Mouse (Mus musculus): Measurements from ENCODE around the gene Ttc41.

Gene Ttc41

GRCm38 (mm10) chr10:86778398-86779116, 72.9 kb downstream of the Ttc41 start, which contains the start of gene Nt5dc3:
TSS of gene Nt5dc3 (plus strand) at chr10:86779005.
- in situ Hi-C loops (cut with MboI; ENCODE audit: low pct_unique_long_range_greater_than_20kb in 1 of 2, low sequenced_read_pairs in 2 of 2, unreplicated experiment in 1 of 2): no loop called here

DNA sequence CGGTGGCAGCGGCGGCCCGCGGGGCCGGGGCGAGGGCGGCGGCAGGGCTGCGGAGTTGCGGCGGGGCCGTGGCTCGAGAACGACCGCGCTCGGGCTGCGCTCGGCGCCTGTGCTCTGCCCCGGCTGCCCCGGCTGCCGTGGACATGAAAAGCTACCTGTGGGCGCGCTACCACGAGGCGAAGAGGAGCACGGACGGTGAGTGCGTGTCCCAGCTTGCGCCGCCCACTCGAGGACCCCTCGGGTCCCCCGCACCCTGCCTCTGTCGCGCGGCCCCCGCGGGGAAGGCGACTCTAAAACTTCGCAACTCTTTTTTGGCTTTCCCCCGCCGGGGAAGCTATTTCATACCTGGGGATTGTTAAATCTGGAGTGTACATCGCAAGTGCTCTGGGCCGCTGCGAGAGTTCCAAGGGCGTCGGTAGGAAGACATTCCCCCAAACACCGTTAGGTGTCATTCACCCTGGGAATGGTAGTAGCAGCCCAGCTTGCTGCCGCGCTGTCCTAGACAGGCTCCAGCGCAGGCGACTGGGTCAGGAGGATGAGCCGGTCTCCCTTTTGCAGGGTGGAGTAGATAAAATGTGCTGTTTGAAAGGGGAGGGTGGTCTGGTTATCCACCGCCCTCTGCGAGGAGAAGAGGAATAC, 73.6 kb downstream of the Ttc41 start:
- in situ Hi-C loops (cut with MboI; ENCODE audit: low pct_unique_long_range_greater_than_20kb in 1 of 2, low sequenced_read_pairs in 2 of 2, unreplicated experiment in 1 of 2): no loop called here

DNA sequence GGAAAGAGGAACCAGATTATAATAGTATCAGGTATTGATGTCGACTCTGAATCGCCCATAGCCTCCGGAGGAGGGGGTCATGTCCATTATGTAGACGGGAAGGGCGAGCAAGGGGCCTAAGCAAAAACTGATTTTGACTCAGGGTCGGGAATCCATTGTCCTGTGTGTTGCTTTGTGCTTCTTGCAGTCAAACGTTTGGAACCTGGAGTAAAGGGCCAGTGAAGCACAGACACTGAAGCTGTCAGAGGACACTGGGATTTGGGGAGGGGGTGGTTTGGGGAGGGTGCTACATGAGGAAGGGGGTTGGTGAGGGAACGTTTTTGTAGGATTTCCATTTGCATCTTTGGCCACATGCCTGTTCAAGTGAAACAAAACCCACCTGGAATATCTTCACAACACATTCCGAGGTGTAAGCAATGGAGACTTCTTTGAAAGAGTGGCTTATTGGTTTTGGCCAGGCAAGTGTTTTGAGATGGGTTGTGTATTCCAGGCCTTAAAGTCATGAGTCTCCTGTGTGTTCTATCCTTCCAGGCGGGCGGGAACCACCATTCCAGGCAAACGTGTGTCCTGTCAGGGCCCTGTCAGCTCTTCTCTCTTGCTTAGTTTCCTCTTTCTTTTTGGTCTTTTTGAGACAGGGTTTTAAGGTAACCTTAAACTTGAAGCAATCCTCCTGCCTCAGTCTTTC, 74.3 kb downstream of the Ttc41 start:
- in situ Hi-C loops (cut with MboI; ENCODE audit: low pct_unique_long_range_greater_than_20kb in 1 of 2, low sequenced_read_pairs in 2 of 2, unreplicated experiment in 1 of 2): no loop called here

- in situ Hi-C loops (cut with MboI; ENCODE audit: low pct_unique_long_range_greater_than_20kb in 1 of 2, low sequenced_read_pairs in 2 of 2, unreplicated experiment in 1 of 2): no loop called here
Observed at GRCm38 (mm10) chr10:86781641-86782040, 76.0 kb downstream of the Ttc41 start.

DNA sequence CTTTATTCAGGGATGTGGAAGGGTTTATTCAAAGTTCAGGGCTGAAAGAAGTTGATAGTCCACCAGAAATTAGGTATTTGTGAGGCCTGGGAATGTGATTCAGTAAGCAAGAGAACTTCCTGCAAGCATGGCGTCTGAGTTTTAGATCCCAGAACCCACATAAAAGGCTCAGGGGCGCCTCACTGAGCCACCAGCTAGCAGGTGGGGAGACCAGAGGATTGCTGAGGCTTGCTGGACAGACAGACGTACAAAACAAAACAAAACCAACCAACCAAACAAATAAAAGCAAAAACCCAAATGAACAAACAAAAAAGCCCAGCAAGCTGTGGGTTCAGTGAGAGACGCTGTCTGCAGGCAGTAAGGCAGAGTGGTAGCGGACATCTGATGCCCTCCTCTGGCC, 77.0 kb downstream of the Ttc41 start:
- in situ Hi-C loops (cut with MboI; ENCODE audit: low pct_unique_long_range_greater_than_20kb in 1 of 2, low sequenced_read_pairs in 2 of 2, unreplicated experiment in 1 of 2): no loop called here

- in situ Hi-C loops (cut with MboI; ENCODE audit: low pct_unique_long_range_greater_than_20kb in 1 of 2, low sequenced_read_pairs in 2 of 2, unreplicated experiment in 1 of 2): no loop called here
Observed at GRCm38 (mm10) chr10:86783561-86783960, 78.0 kb downstream of the Ttc41 start.

DNA sequence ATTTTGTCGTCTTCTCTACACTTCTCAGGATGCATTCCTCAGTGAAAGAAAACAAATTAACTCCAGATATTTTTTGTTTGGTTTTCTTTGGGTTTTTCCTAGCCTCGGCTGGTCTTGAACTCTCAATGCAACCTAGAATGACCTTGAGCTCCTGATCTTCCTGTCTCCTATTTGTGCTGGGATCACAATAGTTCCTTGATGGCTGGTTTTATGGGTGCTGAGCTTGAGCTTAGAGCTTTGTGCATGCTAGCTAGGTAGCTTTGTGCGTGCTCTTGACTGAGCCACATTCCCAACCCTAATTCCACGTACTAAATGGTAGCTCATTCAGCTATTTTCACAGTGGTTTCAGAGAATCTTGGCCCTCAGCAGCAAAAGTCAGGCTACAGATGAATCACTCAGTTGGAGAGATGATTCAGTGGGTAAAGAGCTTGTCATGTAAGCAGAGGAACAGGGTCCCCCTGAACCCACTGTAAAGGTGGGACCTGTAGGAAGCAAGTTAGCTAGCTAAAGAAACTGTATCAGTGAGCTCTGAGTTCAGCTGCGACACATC, 78.6 kb downstream of the Ttc41 start:
- in situ Hi-C loops (cut with MboI; ENCODE audit: low pct_unique_long_range_greater_than_20kb in 1 of 2, low sequenced_read_pairs in 2 of 2, unreplicated experiment in 1 of 2): no loop called here

DNA sequence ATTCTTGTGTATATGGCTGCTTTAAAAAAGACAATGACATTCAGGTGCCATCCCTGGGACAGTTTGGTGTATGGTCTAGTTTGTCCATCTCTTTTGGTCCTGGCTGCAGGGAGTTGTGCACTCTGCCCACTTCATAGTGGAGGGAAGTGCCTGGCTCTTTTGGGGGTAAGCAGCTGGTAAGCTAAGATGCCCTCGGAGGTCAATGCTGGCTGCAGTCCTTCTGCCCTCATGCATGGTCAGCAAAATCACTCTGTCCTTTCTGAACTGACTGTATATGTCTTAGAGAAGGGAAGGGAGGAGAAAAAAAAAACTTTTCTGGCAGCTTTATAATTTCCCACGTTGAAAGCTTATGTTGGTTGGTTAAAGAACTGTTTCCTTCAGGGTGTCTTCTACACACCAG, 79.8 kb downstream of the Ttc41 start:
- in situ Hi-C loops (cut with MboI; ENCODE audit: low pct_unique_long_range_greater_than_20kb in 1 of 2, low sequenced_read_pairs in 2 of 2, unreplicated experiment in 1 of 2): no loop called here

DNA sequence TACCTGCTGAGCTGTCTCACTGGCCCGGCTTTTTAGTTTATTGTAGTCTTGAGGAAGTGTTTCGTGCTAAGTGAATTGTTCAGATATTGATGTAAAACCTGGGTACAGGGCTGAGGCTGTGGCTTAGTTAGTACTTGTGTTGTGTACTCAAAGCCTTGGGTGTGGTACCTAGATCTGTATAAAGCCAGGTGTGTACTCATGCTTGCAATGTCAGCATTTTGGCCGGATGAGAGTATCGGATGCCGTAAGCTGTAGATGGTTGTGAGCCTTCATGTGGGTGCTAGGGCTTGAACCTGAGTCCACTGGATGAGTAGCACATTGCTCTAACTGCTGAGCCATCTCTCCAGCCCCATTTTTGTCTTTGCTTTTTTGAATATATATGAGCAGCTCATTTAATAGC, 80.5 kb downstream of the Ttc41 start:
- in situ Hi-C loops (cut with MboI; ENCODE audit: low pct_unique_long_range_greater_than_20kb in 1 of 2, low sequenced_read_pairs in 2 of 2, unreplicated experiment in 1 of 2): no loop called here

- in situ Hi-C loops (cut with MboI; ENCODE audit: low pct_unique_long_range_greater_than_20kb in 1 of 2, low sequenced_read_pairs in 2 of 2, unreplicated experiment in 1 of 2): no loop called here
Observed at GRCm38 (mm10) chr10:86788193-86788592, 82.6 kb downstream of the Ttc41 start.

DNA sequence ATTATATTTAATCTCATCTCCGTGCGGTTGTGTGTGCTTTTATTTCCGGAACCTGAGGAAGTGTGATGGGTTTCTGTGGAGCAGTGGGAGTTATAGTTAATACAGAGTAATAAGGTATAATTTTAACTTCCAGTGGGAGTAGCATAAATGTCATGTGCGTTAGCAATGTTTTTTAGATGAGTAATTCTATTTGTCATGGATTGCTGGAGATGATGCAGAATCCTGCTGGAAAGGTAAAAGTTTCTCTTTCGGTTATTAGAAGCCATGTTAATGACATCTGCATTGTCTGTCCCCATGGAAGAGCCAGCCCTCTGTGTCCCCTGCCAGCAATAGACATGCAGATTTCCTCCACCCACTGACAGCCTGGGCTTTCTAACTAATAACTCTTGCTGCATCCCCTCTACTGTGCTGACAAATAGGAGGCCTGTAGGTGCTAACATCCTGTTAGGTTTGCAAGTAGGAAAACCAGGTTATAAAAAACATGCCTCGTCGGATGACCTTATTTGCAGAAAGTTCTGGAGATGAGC, 83.6 kb downstream of the Ttc41 start:
- in situ Hi-C loops (cut with MboI; ENCODE audit: low pct_unique_long_range_greater_than_20kb in 1 of 2, low sequenced_read_pairs in 2 of 2, unreplicated experiment in 1 of 2): no loop called here

GRCm38 (mm10) chr10:86791507-86792184, 86.0 kb downstream of the Ttc41 start:
- in situ Hi-C loops (cut with MboI; ENCODE audit: low pct_unique_long_range_greater_than_20kb in 1 of 2, low sequenced_read_pairs in 2 of 2, unreplicated experiment in 1 of 2): no loop called here

DNA sequence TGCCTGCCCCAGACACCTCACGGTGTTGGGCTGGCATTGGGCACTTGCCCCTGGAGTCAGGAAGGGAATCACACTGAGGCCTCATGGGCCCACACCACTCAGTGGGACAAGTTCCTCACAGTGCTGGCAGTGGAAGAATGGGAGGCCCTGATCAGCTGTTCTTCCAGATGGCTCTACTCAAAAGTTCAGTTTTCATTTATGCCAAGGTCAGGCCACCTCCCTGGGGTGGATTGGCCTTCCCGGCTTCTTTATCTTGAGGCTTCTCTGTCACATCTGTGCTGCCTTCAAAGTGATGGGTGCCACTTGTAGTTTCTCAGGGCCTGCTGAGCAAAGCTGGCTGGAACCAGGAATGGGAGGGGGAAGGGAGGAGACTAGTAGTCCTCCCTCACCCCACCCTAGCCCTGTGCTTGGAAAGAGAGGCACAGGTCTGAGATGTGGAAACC, 87.9 kb downstream of the Ttc41 start:
- in situ Hi-C loops (cut with MboI; ENCODE audit: low pct_unique_long_range_greater_than_20kb in 1 of 2, low sequenced_read_pairs in 2 of 2, unreplicated experiment in 1 of 2): no loop called here

DNA sequence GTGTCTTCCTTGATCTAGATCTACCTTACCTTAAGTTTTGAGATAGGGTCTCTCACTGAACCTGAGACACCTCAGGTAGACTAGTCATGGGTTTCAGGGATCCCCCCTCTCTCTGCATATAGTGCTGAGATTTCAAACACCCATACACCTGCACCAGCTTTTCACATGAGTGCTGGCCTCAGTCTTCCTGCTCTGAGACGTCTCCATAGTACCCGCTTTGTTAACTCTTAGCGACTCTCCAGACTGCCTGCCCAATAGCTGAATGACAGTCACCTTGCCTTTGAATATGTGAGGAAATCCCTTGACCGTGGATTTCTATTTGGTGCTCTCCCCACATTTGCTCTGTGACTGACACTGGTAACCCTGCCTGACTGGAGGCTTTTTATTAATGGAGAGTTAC, 88.6 kb downstream of the Ttc41 start:
- in situ Hi-C loops (cut with MboI; ENCODE audit: low pct_unique_long_range_greater_than_20kb in 1 of 2, low sequenced_read_pairs in 2 of 2, unreplicated experiment in 1 of 2): no loop called here

- in situ Hi-C loops (cut with MboI; ENCODE audit: low pct_unique_long_range_greater_than_20kb in 1 of 2, low sequenced_read_pairs in 2 of 2, unreplicated experiment in 1 of 2): no loop called here
Observed at GRCm38 (mm10) chr10:86794794-86795535, 89.4 kb downstream of the Ttc41 start.

DNA sequence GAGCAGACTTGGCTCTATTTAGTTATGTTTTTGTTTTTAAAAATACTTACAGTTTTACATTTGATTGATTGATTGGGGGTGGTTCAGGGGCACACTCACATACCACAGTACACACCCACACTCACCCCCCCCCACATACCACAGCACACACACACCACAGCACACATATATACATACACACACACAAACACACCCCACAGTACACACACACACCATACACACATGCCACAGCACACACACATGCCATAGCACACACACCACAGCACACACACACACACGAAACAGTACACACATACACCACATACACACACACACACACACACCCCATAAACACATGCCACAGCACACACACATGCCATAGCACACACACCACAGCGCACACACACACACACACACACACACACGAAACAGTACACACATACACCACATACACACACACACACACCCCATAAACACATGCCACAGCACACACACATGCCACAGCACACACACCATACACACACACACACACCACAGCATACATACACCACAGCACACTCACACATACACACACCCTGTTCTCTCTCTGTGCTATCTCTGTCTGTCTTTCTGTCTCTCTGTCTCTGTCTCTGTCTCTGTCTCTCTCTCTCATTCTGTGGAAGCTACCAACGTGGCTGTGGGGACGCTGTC, 90.6 kb downstream of the Ttc41 start:
- in situ Hi-C loops (cut with MboI; ENCODE audit: low pct_unique_long_range_greater_than_20kb in 1 of 2, low sequenced_read_pairs in 2 of 2, unreplicated experiment in 1 of 2): no loop called here

DNA sequence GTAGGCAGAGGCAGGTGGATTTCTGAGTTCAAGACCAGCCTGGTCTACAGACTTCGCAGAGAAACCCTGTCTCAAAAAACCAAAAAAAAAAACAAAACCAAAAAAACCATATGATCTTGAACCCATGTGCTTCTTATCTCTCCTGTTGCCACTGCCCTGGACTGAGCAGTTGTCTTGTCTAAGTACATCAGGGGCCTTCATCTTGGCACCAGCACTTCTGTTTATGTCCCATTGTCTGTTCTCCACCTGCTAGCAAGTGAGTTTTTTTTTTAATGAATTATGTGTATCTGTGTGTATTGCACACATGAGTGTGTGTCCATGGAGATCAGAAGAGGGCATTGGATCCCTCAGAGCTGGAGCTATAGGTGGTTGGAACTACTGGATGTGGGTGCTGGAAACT, 101.8 kb downstream of the Ttc41 start:
- in situ Hi-C loops (cut with MboI; ENCODE audit: low pct_unique_long_range_greater_than_20kb in 1 of 2, low sequenced_read_pairs in 2 of 2, unreplicated experiment in 1 of 2): no loop called here

All from mouse embryonic stem cell (cell line).